Mouse (Mus musculus): ENCODE measurements around the gene Rps16.

Rps16 gene

DNA sequence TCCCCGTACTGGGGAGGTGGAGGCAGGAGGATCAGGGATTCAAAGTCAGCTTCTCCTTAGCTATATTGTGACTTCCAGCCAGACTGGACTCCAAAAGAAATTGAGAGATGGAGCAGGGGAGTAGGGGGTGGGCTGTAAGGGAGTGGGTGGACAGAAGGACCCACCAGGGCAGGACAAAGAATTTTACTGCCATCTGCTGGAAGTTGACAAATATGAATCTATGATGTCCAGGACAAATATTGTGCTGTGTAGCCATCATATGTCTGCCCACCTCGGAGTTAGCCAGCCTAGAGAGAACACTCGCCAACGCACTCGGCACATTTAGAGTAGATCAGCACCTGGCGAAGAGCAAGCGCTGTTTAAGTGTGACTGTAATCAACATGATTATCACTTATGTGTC lies 1.9 kb upstream of the Rps16 start:
- DNase-seq (ENCODE audit: low spot score), result no peak

DNA sequence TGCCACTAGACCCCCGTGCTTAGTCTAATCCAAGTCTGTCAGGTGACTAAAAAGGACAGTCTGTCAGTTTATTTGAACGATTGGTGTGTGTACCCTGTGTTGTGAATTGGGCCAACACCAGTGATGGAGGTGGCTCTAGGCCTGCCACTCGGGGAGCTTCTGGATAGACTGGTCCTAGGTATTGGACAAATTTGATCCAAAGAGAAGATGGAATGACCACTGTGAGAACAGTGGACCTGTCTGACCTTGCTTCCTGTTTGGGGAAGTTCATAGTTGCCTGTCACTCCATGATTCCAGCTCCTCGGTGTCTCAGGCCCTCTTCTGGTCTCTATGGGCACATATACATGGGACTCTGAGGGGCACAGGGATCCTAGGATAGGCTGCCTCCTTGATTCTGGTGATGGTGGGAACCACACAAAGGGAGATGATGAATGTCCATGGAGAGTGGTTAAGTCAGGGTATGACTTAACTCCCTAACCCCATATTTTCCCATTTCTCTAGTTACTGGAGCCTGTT lies 1.3 kb downstream of the Rps16 start:
- DNase-seq (ENCODE audit: low spot score), result no peak

DNA sequence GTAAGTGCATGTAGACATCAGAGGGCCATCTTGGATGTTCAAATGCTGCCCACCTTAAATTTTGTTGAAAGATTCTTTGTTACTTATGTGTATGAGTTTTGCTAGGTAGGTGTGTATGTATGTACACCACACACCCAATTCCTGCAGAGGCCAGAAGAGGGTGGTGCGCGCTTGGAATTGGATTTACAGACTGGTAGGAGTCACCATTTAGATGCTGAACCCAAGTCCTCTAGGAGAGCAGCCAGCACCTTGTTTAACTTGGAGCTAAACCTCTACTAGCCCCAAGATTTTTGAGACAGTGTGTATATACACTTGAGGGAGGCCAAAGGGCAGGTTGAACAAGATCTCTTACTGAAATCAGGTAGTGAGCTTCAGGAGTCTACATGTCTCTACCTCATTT lies 2.8 kb downstream of the Rps16 start:
- DNase-seq (ENCODE audit: low spot score), result no peak

DNA sequence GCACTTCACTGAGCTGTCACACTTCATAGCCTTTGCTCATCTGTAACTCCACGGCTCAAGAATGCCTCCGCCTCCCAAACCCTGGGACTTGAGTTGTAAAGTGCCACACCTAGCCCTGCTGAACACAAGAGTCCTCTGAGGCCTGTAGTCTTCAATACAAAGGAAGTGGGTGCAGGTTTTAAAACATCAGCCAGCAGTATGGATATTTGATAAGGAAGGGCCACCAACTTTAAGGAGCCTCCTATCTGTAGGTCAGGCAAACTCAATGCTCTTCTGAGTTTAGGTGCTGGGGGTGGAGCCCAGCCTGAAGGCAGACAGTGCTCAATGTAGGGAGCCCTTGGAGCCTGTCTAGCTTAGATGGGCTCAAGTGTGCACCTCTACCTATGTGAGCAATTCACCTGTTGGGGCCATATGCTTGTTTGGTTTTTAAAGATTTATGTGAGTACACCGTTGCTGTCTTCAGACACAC lies 3.7 kb downstream of the Rps16 start:
- no peak for DNase-seq (ENCODE audit: low spot score)

DNA sequence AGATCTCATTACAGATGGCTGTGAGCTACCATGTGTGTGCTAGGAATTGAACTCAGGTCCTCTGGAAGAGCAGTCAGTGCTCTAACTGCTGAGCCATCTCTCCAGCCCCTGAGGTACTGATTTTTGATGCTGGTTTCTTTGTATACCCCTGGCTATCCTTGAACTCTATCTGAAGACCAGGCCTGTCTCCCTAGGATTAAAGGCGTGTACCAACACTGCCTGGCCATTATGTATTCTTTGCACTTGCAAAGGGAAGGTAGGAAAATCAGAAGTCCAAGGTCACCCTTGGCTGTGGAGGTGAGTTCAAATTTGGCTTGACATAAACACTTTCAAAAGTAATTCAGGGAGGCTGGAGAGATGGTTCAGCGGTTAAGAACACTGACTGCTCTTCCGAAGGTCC lies 4.1 kb downstream of the Rps16 start:
- no peak for DNase-seq (ENCODE audit: low spot score)

DNA sequence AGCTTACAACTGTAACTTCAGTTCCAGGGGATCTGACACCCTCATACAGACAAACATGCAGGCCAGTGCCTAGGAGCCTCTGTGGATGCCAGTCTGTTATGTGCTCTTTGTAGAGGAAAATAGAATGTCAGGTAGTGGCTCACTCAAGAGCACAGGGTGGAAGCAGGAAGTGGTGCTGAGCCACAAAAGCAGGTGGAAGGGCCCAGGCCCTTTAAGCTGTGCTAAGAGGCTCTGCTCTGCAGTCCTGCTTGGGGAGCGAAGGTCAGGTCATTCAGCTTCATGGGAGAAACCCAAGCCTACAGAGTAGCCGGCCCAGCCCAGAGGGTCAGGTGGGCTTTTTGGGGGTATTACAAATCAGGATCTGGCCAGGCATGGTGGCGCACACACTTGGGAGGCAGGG lies 4.8 kb downstream of the Rps16 start:
- DNase-seq (ENCODE audit: low spot score), result no peak

DNA sequence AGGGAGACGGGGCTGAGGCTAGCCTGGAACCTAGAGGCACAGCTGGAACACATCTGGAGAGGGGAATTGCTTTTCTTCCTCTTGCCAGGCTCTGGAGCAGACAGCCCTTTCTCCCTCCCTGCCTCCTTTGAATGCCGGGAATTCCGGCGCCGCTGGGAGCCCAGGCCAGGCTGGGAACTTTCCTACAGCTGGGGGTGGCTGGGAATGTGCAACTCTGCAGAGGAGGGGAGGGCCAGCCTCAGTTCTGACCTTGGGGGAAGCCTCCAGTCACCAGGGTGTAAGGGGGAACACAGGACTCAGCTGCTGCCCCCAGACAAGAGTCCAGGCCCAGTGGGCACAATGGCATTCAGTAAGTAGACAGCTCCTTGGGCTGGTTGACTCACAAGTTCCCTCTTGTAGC lies 6.5 kb downstream of the Rps16 start:
- no peak for DNase-seq (ENCODE audit: low spot score)

DNA sequence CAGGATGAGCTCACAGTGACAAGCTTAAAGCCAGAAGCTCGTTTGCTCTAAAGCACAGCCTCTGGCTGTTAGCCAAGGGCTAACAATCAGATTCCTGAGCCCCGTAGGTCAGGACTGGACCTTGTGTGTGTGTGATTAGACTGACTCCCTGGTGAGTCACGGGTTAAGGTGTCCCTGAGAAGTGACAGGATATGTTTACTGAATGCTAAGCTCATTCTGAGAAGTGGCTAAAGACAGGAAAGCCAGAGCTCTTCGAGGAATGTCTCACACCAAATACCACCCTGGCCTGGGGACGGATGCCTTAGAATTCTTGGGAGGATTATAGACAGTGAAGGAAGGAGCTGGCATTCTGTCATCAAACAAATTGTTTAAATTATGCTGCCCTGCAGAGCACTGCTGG lies 7.5 kb downstream of the Rps16 start:
- DNase-seq (ENCODE audit: low spot score), result no peak

DNA sequence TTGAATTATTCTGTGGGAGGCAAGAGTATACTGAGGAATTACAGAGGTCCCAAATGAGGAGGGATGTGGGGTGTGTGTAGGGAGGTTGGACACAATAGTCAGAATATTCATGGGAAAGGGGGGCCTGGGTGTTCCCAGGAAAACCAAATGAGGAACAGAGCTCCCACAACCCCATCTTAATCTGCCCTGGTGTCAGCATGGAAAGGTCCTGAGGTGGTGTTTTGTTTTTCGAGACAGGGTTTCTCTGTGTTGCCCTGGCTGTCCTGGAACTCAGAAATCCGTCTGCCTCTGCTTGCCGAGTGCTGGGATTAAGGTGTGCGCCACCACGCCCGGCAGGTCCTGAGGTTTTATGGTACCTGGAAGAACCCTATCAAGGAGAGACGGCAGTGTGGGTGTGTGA lies 8.0 kb downstream of the Rps16 start:
- no peak for DNase-seq (ENCODE audit: low spot score)

DNA sequence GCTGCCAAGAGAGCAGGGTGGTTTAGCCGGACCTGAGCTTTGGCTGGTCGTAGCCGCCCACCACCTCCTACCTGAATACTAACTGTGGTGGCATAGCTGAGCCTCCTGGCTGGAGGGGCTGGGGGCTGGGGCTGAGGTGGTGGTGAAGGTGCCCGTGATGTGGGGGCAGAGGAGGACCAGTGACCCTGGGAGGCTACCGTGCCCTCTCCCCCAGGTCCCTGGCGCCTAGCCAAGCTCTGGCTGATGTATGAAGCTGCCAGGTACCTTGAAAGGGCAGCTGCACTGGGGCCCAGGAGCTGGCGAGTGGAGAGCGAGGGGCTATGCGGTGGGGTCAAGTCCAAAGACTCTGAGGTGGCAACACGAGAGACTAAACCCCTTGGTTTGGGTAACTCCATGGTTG lies 9.4 kb downstream of the Rps16 start:
- DNase-seq (ENCODE audit: low spot score), result no peak

DNA sequence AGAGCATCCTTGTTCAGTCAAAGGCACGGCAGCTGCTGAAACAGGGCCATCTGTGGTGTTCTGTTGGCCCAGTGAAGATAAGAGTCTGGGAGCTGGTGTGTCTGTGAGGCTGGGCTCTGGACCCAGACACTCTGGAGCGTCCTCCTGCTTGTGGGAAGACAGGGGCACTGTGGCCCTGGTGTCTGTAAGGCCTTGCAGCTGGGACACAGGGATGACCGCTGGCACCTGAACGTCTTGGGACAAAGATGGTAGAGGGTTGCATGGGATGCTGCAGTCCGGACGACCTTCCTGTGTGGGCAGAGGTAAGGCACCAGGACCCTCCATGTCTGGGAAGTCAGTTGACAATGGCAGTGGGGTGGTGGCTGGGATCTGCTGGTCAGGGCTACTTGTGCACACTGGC lies 9.8 kb downstream of the Rps16 start:
- no peak for DNase-seq (ENCODE audit: low spot score)

DNA sequence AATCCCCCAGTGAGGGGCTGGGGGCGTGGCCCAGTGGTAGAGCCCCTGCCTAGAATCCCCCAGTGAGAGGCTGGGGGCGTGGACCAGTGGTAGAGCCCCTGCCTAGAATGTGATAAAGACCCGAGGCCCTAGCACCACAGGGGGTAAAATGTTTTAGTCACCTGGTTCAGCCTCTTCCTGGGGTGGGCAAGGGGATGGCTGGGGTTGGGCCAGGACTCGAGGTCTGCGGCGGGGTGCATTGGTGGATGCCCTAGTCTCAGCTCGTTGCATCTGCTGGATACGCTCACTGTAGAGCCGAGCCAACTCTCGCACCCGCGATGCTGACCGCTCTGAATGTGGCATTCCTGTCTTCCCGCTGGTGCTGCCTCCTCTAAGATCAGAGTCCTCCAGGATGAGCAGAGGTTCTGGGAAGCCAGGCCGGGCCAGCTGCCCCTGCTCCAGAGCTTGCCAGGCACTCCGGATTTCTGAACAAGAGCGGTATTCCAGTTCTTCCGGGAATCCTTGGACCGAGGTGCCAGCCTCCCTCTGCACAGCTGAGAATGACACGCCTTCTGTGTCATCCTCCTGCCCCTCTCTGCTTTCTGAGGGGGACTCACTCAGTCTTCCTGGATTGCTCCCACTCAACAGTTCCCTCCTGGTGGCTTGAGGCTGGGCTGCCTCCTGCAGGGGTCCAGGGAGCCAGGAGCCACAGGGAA lies 11.3 kb downstream of the Rps16 start:
- no peak for DNase-seq (ENCODE audit: low spot score)

DNA sequence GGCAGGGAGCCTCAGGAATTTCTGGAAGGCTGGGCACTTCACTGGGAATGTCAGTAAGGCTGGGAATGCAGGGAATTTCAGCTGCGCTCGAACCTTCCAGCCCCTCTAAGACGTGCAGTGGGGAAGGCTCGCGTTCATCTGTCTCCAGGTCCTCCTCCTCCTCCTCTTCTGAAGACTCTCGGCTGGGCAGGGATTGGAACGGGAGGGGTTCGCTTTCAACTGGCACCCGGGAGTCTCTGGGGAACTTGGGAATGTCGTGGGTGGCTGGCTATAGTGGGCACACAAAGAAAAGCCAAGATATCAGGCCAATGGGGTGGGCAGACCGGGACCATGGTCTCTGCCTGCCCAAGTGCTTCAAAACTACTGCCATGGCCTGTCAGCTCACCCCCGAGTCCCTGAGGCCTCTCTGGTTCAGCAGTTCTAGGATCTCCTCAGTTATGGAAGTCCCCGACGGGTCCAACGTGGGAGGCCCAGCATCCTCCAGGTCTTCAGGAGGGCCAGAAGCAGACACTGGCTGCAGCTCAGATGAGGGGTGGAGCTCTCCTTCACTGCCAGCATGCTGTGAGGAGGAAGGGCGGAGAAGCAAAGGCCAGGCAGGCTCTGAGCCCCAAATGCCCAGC lies 12.1 kb downstream of the Rps16 start:
- DNase-seq (ENCODE audit: low spot score), result no peak

DNA sequence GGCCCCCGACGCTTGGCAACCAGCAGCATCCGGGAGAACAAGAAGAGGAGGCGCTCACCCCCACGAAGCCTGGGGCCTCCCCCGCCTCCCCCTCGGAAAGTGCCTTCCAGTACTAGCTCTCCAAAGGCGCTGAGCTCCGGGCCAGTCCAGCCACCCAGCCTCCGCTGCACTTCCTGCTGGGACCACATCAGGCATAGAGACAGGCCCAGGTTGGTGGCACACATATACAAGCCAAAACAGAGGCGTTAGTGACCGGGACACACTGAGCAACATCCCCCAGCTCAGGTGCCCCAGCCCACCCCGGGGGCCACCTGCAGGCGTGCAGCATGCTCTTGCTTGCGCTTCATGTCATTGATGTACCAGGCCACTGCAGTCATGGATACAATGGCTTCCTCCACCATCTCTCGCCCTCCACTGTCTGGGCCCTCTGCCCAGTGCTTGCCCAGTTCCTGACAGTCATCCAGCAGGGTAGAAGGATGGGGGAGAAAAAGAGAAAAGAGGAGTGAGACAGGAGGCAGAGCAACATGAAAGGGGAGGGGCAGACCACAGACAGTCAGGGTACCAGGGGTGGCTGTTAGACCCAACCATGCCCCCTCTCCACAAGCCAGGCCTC lies 17.3 kb downstream of the Rps16 start:
- no peak for DNase-seq (ENCODE audit: low spot score)

DNA sequence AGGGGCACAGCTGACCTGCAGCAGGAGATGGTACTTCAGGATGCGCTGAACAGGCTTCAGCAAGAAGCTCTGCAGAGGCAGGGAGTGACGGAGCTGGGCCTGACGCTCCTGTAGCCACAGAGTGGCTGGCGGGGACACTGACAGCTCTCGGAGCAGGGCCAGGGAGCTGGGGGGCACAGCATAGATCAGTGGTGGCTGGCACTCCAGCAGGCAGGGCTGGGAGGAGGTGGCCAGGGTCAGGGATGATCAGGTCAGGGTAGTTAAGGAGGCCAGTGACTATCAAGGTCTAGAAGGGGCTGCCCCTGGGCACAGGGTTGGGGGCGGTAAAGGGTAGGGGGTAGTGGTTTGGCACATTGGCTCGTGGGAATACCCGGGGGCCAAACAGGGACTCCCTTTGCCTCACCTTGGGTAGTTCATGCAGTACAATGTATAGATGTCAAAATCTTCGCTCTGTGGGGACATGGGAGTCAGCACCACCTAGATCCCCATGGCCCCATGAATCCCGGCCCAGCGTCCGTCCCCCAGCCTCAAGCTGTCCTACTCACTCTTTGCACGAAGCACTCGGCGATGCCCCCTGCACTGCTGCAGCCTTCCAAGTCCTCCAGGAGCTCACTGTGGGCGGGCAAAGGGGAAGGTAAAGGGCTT lies 17.9 kb downstream of the Rps16 start:
- no peak for DNase-seq (ENCODE audit: low spot score)

DNA sequence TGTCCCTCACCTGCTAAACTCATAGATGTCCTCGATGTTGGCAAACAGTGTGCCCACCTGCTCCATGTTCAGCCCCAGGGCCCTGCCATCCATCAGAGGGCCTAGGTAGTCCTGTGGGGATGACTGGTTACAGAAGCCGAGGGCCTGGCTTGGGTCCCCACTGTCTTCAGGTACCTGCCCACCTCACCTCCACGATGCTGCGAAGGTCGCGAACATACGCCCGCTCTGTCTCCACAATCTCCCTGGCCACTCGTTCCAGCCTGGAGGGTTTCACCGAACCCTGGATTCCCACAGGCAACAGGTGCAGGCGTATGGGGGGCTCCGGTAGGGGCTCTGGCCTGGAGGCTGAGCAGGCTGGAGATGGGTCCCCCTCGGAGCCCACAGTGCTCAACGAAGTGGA lies 19.6 kb downstream of the Rps16 start:
- DNase-seq (ENCODE audit: low spot score), result no peak

DNA sequence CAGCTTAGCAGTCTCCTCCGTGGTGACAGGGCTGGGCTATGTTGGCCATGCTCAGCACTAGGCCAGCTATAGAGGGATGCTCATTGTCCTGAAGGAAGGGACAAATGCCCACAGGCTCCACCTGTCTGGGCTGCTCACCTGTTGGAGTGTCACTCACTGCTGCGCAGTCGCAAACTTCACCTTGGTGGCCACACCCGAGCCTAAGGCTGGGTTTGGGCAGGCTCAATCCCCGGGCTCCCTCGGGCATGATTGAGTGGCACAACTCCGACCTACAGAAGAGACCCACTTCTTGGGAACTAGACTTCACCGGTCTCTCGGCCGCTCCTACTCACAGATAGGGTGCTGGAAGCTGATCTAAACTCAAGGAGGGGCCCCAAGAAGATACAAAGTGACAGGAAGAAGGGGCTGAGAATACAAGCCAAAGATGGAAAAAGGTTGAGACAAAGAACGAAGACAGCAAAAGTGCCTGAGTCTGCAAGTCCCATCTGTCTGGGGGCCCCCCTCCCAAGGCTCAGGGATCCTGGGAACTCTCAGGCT lies 20.6 kb downstream of the Rps16 start:
- DNase-seq (ENCODE audit: low spot score), result no peak

DNA sequence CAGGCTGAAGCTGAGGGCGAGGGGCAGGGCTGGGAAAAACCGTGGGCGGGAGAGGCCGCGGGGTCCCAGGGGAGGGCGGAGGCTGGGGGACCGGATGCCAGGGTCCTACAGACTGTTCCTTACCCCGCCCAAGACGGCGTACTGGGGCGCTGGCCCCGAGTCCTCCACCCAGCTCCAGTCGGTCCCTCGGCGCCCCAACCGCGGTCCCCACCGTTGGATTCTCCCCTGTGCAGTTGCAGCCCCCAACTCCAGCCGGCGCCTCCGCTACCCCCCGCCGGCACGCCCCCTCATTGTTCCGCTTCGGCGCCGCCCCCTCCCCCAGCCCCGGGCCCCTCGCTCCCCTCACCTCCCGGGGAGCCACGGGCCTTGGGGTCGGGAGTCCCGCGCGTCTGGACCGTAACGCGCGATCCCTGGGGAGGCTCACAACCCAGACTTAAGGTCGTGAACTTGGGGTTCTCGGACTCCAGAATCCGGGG lies 21.1 kb downstream of the Rps16 start:
- DNase-seq (ENCODE audit: low spot score), result peak; percentile 42

DNA sequence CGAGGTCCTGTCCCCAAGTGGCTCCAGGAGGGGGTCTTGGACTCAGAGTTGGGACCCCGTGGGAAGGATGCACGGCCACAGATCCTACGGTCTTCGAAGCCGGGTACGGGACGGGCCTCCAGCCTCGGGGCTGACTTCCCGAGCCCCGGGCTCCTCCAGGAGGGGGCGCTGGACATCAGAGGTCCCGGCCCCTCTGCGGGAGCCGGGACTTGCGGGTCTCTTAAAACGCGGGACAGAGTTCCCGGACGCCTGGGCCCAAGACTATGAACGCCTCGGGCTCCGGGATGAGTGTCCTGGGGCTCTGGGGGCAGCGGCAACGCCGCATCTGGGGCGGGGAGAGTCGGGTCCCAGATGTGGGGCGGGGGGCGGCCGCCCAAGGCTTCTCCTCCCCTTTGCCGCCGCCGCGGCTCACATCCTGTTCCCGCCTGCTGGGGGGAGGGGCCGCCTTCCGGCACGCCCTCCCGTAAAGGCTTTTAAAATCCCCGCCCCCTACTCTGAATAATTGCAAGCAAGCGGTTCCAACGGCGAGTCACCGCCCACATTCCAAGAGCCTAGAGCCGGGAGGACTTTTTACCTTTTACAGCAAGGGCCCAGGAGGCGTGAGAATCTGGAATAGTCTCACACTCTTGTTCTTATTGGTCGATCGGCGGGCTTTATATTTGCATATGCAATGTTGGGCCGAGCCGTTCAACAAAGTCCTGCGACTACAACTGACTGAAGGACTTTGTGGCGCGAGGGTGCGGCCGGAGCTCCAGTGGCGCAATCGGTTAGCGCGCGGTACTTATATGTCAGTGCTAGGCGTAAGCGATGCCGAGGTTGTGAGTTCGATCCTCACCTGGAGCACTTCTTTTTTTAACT lies 22.0 kb downstream of the Rps16 start, which contains the start of gene Plekhg2:
TSS of gene Plekhg2 (minus strand) at position 349 of the 858 bp plus-strand sequence.
- DNase-seq (ENCODE audit: low spot score), result peak; percentile 99

DNA sequence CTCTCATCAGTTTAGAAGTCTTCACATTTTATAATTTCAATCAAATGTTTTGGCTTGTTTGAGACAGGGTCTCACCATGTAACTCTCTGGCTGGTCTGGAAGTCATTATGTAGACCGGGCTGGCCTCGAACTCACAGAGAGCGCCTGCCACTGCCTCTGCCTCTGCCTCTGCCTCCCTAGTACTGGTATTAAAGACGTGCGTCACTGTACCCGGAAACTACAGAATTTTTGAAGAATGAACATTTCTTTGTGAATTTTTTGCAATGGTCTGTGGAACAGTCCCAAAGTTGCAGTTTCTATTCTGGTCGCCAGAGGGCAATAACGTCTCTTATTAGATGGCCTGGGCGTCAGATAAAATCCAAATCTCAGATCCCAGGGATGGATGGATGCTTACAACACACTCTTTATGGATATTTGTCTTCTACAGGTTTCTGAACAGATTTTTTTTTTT lies 22.7 kb downstream of the Rps16 start:
- no peak for DNase-seq (ENCODE audit: low spot score)

DNA sequence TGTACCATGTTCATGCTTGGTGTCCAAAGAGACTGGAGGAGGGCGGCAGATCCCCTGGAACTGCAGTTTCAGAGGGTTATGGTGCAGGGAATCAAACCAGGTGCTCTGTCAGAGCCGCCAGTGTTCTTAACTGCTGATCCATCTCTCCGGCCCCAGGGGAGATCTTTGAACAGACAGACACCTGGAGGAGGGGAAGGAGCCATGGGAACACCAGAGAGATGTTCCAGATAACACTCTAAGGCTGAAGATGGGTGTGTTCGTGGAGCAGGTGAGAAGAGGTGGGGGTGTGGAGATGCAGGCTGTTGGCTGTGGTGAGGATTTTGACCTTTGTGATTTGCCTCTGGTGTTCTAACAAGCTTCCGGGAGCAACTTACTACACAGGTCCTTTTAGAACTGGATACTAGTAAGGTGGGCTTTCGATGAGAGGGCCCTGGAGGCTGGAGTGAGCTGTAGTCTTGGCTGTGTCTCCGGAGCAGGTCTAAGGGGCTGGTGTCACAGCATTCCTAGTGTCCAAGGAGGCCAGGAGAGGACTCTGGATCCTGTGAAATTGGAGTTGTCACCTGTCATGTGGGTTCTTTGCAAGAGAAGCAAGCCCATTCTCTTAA lies 23.5 kb downstream of the Rps16 start:
- DNase-seq (ENCODE audit: low spot score), result no peak
